Mouse (Mus musculus): ENCODE measurements around the gene Gm49333.

Gene Gm49333

DNA sequence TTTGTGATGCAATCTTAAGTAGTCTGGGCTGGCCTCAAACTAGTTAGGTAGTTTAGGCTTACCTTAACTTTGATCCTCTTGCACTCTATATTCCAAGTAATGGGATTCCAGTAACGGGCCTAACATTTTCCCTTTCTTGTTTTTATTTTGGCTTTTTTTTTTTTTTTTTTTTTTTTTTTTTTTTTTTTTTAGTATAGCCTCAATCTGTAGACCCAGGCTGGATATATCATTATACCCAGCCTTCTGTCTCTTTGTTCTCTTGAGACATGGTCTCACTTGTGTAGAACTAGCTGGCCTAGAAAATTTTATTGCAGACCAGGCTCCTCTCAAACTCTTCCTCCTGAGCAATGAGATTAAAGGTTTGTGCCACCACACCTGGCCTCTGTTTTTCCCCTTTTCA, 80.2 kb downstream of the Gm49333 start:
- DNase-seq (ENCODE audit: low spot score): no peak

DNA sequence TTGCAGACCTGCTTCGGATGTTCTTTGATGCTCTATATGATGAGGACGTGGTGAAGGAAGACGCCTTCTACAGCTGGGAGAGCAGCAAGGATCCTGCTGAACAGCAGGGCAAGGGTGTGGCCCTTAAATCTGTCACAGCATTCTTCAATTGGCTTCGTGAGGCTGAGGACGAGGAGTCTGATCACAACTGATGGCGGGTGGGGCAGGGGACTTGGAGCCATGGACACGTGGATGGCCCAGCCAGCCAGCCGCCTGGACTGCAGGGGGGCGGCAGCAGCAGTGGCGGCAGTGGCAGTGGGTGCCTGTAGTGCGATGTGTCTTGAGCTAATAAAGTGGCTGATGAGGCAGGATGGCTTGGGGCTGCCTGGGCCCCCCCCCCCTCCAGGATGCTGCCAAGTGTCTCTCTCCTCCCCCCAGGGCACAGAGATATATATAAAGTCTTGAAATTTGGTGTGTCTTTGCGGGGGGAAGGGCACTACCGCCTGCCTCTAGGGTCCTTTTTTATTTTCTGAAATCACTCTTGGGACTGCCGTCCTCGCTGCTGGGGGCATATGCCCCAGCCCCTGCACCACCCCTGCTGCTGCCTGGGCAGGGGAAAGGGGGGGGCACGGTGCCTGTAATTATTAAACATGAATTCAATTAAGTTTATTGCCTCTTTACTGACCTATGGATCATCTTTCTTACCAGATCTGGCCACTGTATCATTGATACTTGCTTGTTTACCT, 81.0 kb downstream of the Gm49333 start:
- DNase-seq (ENCODE audit: low spot score): no peak

DNA sequence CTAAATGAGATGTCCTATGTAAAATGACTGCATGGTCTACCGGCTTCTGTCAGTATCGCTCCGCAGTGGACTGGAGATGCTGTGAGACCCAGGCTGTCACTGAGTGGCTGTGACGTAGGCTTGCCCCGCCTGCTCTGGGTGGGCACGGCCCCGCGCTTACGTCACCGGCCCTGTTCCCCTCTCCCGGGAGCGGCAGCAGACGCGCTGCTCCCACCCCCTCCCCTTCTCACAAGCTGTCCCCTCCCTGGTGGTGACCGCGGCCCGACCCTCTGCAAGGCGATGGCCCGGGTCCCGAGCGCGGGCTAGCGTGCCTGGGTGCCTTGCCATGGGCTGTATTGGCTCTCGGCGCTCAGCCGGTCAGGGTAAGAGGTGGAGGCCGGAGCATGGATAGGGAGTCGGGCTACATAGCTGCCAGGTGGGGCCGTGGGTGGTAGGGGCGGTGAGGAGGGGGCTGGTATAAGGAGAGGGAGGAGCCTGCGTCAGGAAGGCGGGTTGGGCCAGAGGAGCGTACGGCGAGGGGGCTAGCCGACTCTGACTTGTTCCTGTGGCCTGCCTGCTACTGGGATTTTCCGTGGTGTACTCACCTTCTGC, 81.8 kb downstream of the Gm49333 start, which contains the start of gene Fam131a:
Fam131a (plus strand) TSS at position 131 of the 591 bp plus-strand sequence.
- DNase-seq (ENCODE audit: low spot score): peak; percentile 72

DNA sequence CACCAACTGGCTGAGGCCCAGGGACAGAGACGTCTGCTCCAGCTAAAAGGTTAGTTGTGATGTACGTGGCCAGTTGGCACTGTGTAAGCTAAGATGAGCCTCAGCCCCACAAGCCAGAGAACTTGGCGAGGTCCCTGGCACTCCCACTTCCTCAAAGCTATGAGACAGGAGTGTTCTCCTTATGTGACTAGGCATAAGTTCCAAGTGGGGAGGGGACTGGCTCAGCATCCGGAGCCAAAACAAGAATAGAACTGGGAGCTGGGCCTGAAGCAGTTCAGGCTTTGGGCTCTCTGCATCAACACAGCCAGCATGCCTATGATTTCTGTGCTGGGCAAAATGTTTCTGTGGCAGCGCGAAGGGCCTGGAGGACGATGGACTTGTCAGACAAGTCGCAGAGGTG, 83.4 kb downstream of the Gm49333 start:
- no peak for DNase-seq (ENCODE audit: low spot score)
